Mouse (Mus musculus): Measurements from ENCODE around the gene Eif2ak3. TPM values are rescaled to one million over a fixed set of nuclear protein-coding genes. Genes with fewer than 3 reads are reported as not detected.

Gene Eif2ak3
- polyA plus RNA-seq, 1 experiment = 17.6 TPM

- TF ChIP-seq POLR2A (IDR thresholded peaks at IDR 0.05; ENCODE audit: borderline replicate concordance, low read depth, low read length) = no peak
- no peak for TF ChIP-seq CTCF (IDR thresholded peaks at IDR 0.05; ENCODE audit: low read depth, low read length)
- H3K27ac ChIP-seq (ENCODE audit: insufficient read depth, low read depth, low read length) = peak overlapping the region; percentile 7; the same call in 1 of the 2 replicates
- no peak overlapping the region for H3K4me3 ChIP-seq (ENCODE audit: insufficient read depth, low read length)
- peaks cover 35% of the 10 kb centered on the region for H3K4me1 ChIP-seq (ENCODE audit: control insufficient read depth, insufficient read depth, low read length)
Observed at GRCm38 (mm10) chr6:70875017-70875416, 30.7 kb downstream of the Eif2ak3 start.

- TF ChIP-seq CTCF (IDR thresholded peaks at IDR 0.05; ENCODE audit: low read depth, low read length) = peak; percentile 77
- no peak for TF ChIP-seq POLR2A (IDR thresholded peaks at IDR 0.05; ENCODE audit: borderline replicate concordance, low read depth, low read length)
- Histone ChIP-seq H3K4me1 (ENCODE audit: control insufficient read depth, insufficient read depth, low read length) (no peaks in the 10 kb centered on the region), H3K27ac (ENCODE audit: insufficient read depth, low read depth, low read length) (no peak overlapping the region), H3K4me3 (ENCODE audit: insufficient read depth, low read length) (no peak overlapping the region)
Observed at GRCm38 (mm10) chr6:70880714-70881304, 36.5 kb downstream of the Eif2ak3 start.

- H3K4me3 ChIP-seq (ENCODE audit: insufficient read depth, low read length) = no peak overlapping the region
- TF ChIP-seq POLR2A (IDR thresholded peaks at IDR 0.05; ENCODE audit: borderline replicate concordance, low read depth, low read length) = no peak
- TF ChIP-seq CTCF (IDR thresholded peaks at IDR 0.05; ENCODE audit: low read depth, low read length) = no peak
- H3K4me1 ChIP-seq (ENCODE audit: control insufficient read depth, insufficient read depth, low read length) = no peaks in the 10 kb centered on the region
- H3K27ac ChIP-seq (ENCODE audit: insufficient read depth, low read depth, low read length) = no peak overlapping the region
Observed at GRCm38 (mm10) chr6:70887993-70888392, 43.7 kb downstream of the Eif2ak3 start.

- Histone ChIP-seq H3K4me1 (ENCODE audit: control insufficient read depth, insufficient read depth, low read length) (no peaks in the 10 kb centered on the region), H3K4me3 (ENCODE audit: insufficient read depth, low read length) (no peak overlapping the region), H3K27ac (ENCODE audit: insufficient read depth, low read depth, low read length) (no peak overlapping the region)
- no peak for TF ChIP-seq CTCF (IDR thresholded peaks at IDR 0.05; ENCODE audit: low read depth, low read length)
- no peak for TF ChIP-seq POLR2A (IDR thresholded peaks at IDR 0.05; ENCODE audit: borderline replicate concordance, low read depth, low read length)
Observed at GRCm38 (mm10) chr6:70898166-70898565, 53.9 kb downstream of the Eif2ak3 start.

GRCm38 (mm10) chr6:70899594-70900003, 55.3 kb downstream of the Eif2ak3 start:
- Histone ChIP-seq H3K4me1 (ENCODE audit: control insufficient read depth, insufficient read depth, low read length) (no peaks in the 10 kb centered on the region), H3K27ac (ENCODE audit: insufficient read depth, low read depth, low read length) (no peak overlapping the region), H3K4me3 (ENCODE audit: insufficient read depth, low read length) (no peak overlapping the region)
- no peak for TF ChIP-seq CTCF (IDR thresholded peaks at IDR 0.05; ENCODE audit: low read depth, low read length)

- no peak for TF ChIP-seq POLR2A (IDR thresholded peaks at IDR 0.05; ENCODE audit: borderline replicate concordance, low read depth, low read length)
- no peak for TF ChIP-seq CTCF (IDR thresholded peaks at IDR 0.05; ENCODE audit: low read depth, low read length)
- no peaks in the 10 kb centered on the region for H3K4me1 ChIP-seq (ENCODE audit: control insufficient read depth, insufficient read depth, low read length)
- no peak overlapping the region for H3K4me3 ChIP-seq (ENCODE audit: insufficient read depth, low read length)
- H3K27ac ChIP-seq (ENCODE audit: insufficient read depth, low read depth, low read length) = no peak overlapping the region
Observed at GRCm38 (mm10) chr6:70903689-70904088, 59.4 kb downstream of the Eif2ak3 start.

GRCm38 (mm10) chr6:70909572-70909971, 65.3 kb downstream of the Eif2ak3 start:
- TF ChIP-seq POLR2A (IDR thresholded peaks at IDR 0.05; ENCODE audit: borderline replicate concordance, low read depth, low read length) = no peak
- no peak for TF ChIP-seq CTCF (IDR thresholded peaks at IDR 0.05; ENCODE audit: low read depth, low read length)
- Histone ChIP-seq H3K4me1 (ENCODE audit: control insufficient read depth, insufficient read depth, low read length) (0 out of 2 replicates have a peak, but pooled peaks cover 2% of the 10 kb centered on the region), H3K27ac (ENCODE audit: insufficient read depth, low read depth, low read length) (no peak overlapping the region), H3K4me3 (ENCODE audit: insufficient read depth, low read length) (no peak overlapping the region)

- H3K4me3 ChIP-seq (ENCODE audit: insufficient read depth, low read length) = no peak overlapping the region
- H3K27ac ChIP-seq (ENCODE audit: insufficient read depth, low read depth, low read length) = no peak overlapping the region
- no peak for TF ChIP-seq CTCF (IDR thresholded peaks at IDR 0.05; ENCODE audit: low read depth, low read length)
- H3K4me1 ChIP-seq (ENCODE audit: control insufficient read depth, insufficient read depth, low read length) = 0 out of 2 replicates have a peak, but pooled peaks cover 2% of the 10 kb centered on the region
Observed at GRCm38 (mm10) chr6:70910285-70910684, 66.0 kb downstream of the Eif2ak3 start.

GRCm38 (mm10) chr6:70911668-70912395, 67.5 kb downstream of the Eif2ak3 start:
- TF ChIP-seq CTCF (IDR thresholded peaks at IDR 0.05; ENCODE audit: low read depth, low read length) (no peak), POLR2A (IDR thresholded peaks at IDR 0.05; ENCODE audit: borderline replicate concordance, low read depth, low read length) (no peak)
- H3K4me1 ChIP-seq (ENCODE audit: control insufficient read depth, insufficient read depth, low read length) = 0 out of 2 replicates have a peak, but pooled peaks cover 2% of the 10 kb centered on the region
- H3K27ac ChIP-seq (ENCODE audit: insufficient read depth, low read depth, low read length) = no peak overlapping the region
- no peak overlapping the region for H3K4me3 ChIP-seq (ENCODE audit: insufficient read depth, low read length)

- TF ChIP-seq CTCF (IDR thresholded peaks at IDR 0.05; ENCODE audit: low read depth, low read length) (no peak), POLR2A (IDR thresholded peaks at IDR 0.05; ENCODE audit: borderline replicate concordance, low read depth, low read length) (no peak)
- no peak overlapping the region for H3K27ac ChIP-seq (ENCODE audit: insufficient read depth, low read depth, low read length)
- 0 out of 2 replicates have a peak, but pooled peaks cover 2% of the 10 kb centered on the region for H3K4me1 ChIP-seq (ENCODE audit: control insufficient read depth, insufficient read depth, low read length)
- H3K4me3 ChIP-seq (ENCODE audit: insufficient read depth, low read length) = no peak overlapping the region
Observed at GRCm38 (mm10) chr6:70912396-70912765, 68.1 kb downstream of the Eif2ak3 start.

All from bone marrow macrophage, adult 2 months (primary cell).